Mouse (Mus musculus): ENCODE measurements around the gene 1700019N19Rik. TPM values are rescaled to one million over a fixed set of nuclear protein-coding genes. Genes with fewer than 3 reads are reported as not detected.

The 1700019N19Rik gene
- polyA plus RNA-seq, 1 experiment from 2014 or later = not detected

- no peak for ATAC-seq (ENCODE audit: low FRiP score, low TSS enrichment)
- H3K4me2 ChIP-seq (replicated peaks; ENCODE audit: low read depth, low read length) = no peak overlapping the region
- no peaks in the 10 kb centered on the region for H3K36me3 ChIP-seq (ENCODE audit: control insufficient read depth, insufficient read depth, low read length)
- 0 out of 2 replicates have a peak, but pooled peaks cover 8% of the 10 kb centered on the region for H3K4me1 ChIP-seq (ENCODE audit: control insufficient read depth, insufficient read depth, low read length)
- H3K9me3 ChIP-seq (ENCODE audit: control insufficient read depth, low read length) = no peaks in the 10 kb centered on the region
- H3K4me3 ChIP-seq (ENCODE audit: low read length) = no peak overlapping the region
- 58% methylated on average over 17 of the region's 17 CpGs for WGBS
- H3K9ac ChIP-seq (ENCODE audit: low read depth, low read length) = no peak overlapping the region
- no peak overlapping the region; the same call in 1 of the 2 replicates for H3K27ac ChIP-seq (ENCODE audit: low read depth, low read length)
- no peaks in the 10 kb centered on the region for H3K27me3 ChIP-seq (ENCODE audit: control insufficient read depth, insufficient read depth, low read length)
These were observed 22.3 kb upstream of the 1700019N19Rik start for GRCm38 (mm10) chr19:58816453-58817041.

DNA sequence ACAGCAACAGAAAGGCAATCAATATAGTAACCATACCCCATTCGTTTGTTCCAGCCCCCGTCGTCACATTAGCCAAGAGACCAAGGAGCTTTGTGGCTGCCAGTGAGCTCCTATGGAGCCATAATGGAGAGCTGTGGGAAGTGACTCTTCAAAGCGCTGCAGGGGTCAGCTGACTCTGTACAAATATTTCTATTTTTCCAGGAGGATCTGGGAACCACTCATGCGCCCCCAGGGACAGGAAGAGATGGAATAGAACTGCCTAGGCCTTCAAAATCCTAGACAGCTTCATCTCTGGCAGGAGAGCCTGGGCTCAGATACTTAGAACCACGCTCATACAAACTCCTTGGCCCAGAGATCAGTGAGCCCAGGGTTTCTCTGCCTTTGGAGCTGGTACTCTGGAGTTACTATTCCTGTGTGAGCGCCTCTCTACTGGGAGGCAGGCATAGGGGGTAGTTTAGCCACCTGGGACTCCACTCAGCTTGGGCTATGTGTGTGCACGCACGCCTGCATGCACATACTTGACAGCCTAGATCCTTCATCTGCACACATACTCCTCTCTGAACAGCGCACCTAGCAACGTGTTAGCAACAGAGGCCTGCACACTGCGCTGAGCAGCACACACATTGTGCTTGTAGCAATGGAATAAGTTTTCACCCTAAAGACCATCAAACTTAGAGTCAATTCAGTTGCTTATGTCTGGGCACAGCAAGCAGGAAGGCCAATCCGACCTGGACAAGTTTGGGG lies 21.1 kb upstream of the 1700019N19Rik start:
- Histone ChIP-seq H3K4me3 (ENCODE audit: low read length) (no peak overlapping the region), H3K9ac (ENCODE audit: low read depth, low read length) (no peak overlapping the region), H3K36me3 (ENCODE audit: control insufficient read depth, insufficient read depth, low read length) (no peaks in the 10 kb centered on the region), H3K4me1 (ENCODE audit: control insufficient read depth, insufficient read depth, low read length) (0 out of 2 replicates have a peak, but pooled peaks cover 8% of the 10 kb centered on the region), H3K9me3 (ENCODE audit: control insufficient read depth, low read length) (no peaks in the 10 kb centered on the region), H3K27me3 (ENCODE audit: control insufficient read depth, insufficient read depth, low read length) (no peaks in the 10 kb centered on the region), H3K4me2 (replicated peaks; ENCODE audit: low read depth, low read length) (no peak overlapping the region), H3K27ac (ENCODE audit: low read depth, low read length) (no peak overlapping the region)
- 80% methylated on average over 13 of the region's 13 CpGs for WGBS
- no peak for ATAC-seq (ENCODE audit: low FRiP score, low TSS enrichment)

DNA sequence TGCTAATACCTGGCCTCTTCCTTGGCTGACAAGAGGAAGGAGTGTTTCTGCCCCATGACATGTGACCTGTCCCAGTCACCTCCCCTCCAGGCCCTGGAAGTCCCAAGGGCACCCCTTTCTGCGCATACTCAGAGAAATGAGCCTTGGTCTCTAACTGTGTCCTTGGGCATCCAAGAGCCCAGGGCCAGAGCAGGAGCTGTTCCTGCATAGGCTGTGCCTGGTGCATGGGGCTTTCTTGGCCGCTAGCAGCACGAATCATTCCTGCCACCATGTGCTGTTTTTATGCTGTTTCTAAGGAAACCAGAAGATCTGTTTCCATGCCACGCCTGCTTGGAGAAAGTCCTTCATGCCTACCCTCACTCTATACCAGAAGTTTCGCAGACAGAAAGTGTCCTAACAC lies 16.3 kb upstream of the 1700019N19Rik start:
- no peak for ATAC-seq (ENCODE audit: low FRiP score, low TSS enrichment)
- 74% methylated on average over 5 of the region's 5 CpGs for whole genome bisulfite sequencing
- Histone ChIP-seq H3K4me3 (ENCODE audit: low read length) (no peak overlapping the region), H3K4me1 (ENCODE audit: control insufficient read depth, insufficient read depth, low read length) (no peaks in the 10 kb centered on the region), H3K27ac (ENCODE audit: low read depth, low read length) (no peak overlapping the region), H3K9ac (ENCODE audit: low read depth, low read length) (no peak overlapping the region), H3K4me2 (replicated peaks; ENCODE audit: low read depth, low read length) (no peak overlapping the region), H3K36me3 (ENCODE audit: control insufficient read depth, insufficient read depth, low read length) (no peaks in the 10 kb centered on the region), H3K9me3 (ENCODE audit: control insufficient read depth, low read length) (no peaks in the 10 kb centered on the region), H3K27me3 (ENCODE audit: control insufficient read depth, insufficient read depth, low read length) (no peaks in the 10 kb centered on the region)

- no peak overlapping the region for H3K27ac ChIP-seq (ENCODE audit: low read depth, low read length)
- H3K4me1 ChIP-seq (ENCODE audit: control insufficient read depth, insufficient read depth, low read length) = no peaks in the 10 kb centered on the region
- no peak overlapping the region for H3K4me2 ChIP-seq (replicated peaks; ENCODE audit: low read depth, low read length)
- H3K4me3 ChIP-seq (ENCODE audit: low read length) = no peak overlapping the region
- WGBS = 79% methylated on average over 6 of the region's 6 CpGs
- ATAC-seq (ENCODE audit: low FRiP score, low TSS enrichment) = no peak
- no peaks in the 10 kb centered on the region for H3K9me3 ChIP-seq (ENCODE audit: control insufficient read depth, low read length)
- H3K27me3 ChIP-seq (ENCODE audit: control insufficient read depth, insufficient read depth, low read length) = no peaks in the 10 kb centered on the region
- H3K9ac ChIP-seq (ENCODE audit: low read depth, low read length) = no peak overlapping the region
- no peaks in the 10 kb centered on the region for H3K36me3 ChIP-seq (ENCODE audit: control insufficient read depth, insufficient read depth, low read length)
These were observed 14.6 kb upstream of the 1700019N19Rik start for GRCm38 (mm10) chr19:58808864-58809263.

- Histone ChIP-seq H3K4me2 (replicated peaks; ENCODE audit: low read depth, low read length) (no peak overlapping the region), H3K27me3 (ENCODE audit: control insufficient read depth, insufficient read depth, low read length) (no peaks in the 10 kb centered on the region), H3K9me3 (ENCODE audit: control insufficient read depth, low read length) (no peaks in the 10 kb centered on the region), H3K4me3 (ENCODE audit: low read length) (no peak overlapping the region), H3K4me1 (ENCODE audit: control insufficient read depth, insufficient read depth, low read length) (no peaks in the 10 kb centered on the region), H3K9ac (ENCODE audit: low read depth, low read length) (no peak overlapping the region), H3K27ac (ENCODE audit: low read depth, low read length) (no peak overlapping the region), H3K36me3 (ENCODE audit: control insufficient read depth, insufficient read depth, low read length) (no peaks in the 10 kb centered on the region)
- 0 out of 2 replicates have a peak, but pooled peaks have one; percentile 73 for ATAC-seq (ENCODE audit: low FRiP score, low TSS enrichment)
- 9% methylated on average over 3 of the region's 3 CpGs for WGBS
These were observed 12.1 kb upstream of the 1700019N19Rik start for GRCm38 (mm10) chr19:58806364-58806763.

DNA sequence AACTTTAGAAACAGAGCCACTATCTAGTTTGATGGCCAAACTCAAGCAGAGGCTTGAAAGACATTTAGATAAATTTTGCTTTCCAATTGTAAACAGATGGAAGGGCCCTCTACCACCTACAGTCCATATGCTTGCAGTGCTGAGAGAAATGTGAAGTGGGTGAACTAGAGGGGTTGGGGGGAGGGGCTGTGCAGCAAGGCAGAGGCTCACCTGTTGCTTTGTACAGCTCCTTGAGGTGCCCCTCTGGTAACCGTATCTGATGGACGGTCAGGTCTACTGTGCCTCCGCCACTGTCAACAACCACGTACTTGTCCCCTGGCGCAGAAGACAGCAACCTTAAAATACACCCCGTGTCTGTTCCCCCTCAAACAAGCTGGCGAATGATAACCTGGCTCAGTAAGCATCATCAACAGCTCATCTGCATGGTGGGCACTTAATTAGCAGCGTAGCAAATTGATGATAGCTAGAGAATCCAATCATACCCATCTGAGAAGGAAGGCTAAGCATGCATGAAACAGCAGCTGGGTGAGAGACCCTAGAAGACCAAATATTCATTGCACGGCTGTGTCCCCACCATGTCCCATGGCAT lies 11.0 kb upstream of the 1700019N19Rik start:
- no peak overlapping the region for H3K4me2 ChIP-seq (replicated peaks; ENCODE audit: low read depth, low read length)
- H3K9me3 ChIP-seq (ENCODE audit: control insufficient read depth, low read length) = no peaks in the 10 kb centered on the region
- no peak for ATAC-seq (ENCODE audit: low FRiP score, low TSS enrichment)
- H3K27me3 ChIP-seq (ENCODE audit: control insufficient read depth, insufficient read depth, low read length) = no peaks in the 10 kb centered on the region
- 94% methylated on average over 9 of the region's 9 CpGs for WGBS
- H3K27ac ChIP-seq (ENCODE audit: low read depth, low read length) = no peak overlapping the region
- H3K9ac ChIP-seq (ENCODE audit: low read depth, low read length) = no peak overlapping the region
- H3K4me3 ChIP-seq (ENCODE audit: low read length) = no peak overlapping the region
- no peaks in the 10 kb centered on the region for H3K4me1 ChIP-seq (ENCODE audit: control insufficient read depth, insufficient read depth, low read length)
- no peaks in the 10 kb centered on the region for H3K36me3 ChIP-seq (ENCODE audit: control insufficient read depth, insufficient read depth, low read length)

- H3K4me2 ChIP-seq (replicated peaks; ENCODE audit: low read depth, low read length) = no peak overlapping the region
- no peaks in the 10 kb centered on the region for H3K4me1 ChIP-seq (ENCODE audit: control insufficient read depth, insufficient read depth, low read length)
- H3K36me3 ChIP-seq (ENCODE audit: control insufficient read depth, insufficient read depth, low read length) = peaks cover 4% of the 10 kb centered on the region; the same call in 1 of the 2 replicates
- no peak overlapping the region for H3K4me3 ChIP-seq (ENCODE audit: low read length)
- ATAC-seq (ENCODE audit: low FRiP score, low TSS enrichment) = no peak
- no peaks in the 10 kb centered on the region for H3K9me3 ChIP-seq (ENCODE audit: control insufficient read depth, low read length)
- H3K27me3 ChIP-seq (ENCODE audit: control insufficient read depth, insufficient read depth, low read length) = no peaks in the 10 kb centered on the region
- 58% methylated on average over 12 of the region's 12 CpGs for WGBS
- H3K27ac ChIP-seq (ENCODE audit: low read depth, low read length) = no peak overlapping the region
- no peak overlapping the region for H3K9ac ChIP-seq (ENCODE audit: low read depth, low read length)
These were observed 931 bp upstream of the 1700019N19Rik start for GRCm38 (mm10) chr19:58795114-58795669.

GRCm38 (mm10) chr19:58789194-58789593 lies 5.1 kb downstream of the 1700019N19Rik start:
- Histone ChIP-seq H3K9ac (ENCODE audit: low read depth, low read length) (no peak overlapping the region), H3K4me2 (replicated peaks; ENCODE audit: low read depth, low read length) (no peak overlapping the region), H3K4me1 (ENCODE audit: control insufficient read depth, insufficient read depth, low read length) (no peaks in the 10 kb centered on the region), H3K4me3 (ENCODE audit: low read length) (no peak overlapping the region), H3K36me3 (ENCODE audit: control insufficient read depth, insufficient read depth, low read length) (no peaks in the 10 kb centered on the region), H3K9me3 (ENCODE audit: control insufficient read depth, low read length) (no peaks in the 10 kb centered on the region), H3K27ac (ENCODE audit: low read depth, low read length) (no peak overlapping the region), H3K27me3 (ENCODE audit: control insufficient read depth, insufficient read depth, low read length) (no peaks in the 10 kb centered on the region)
- 64% methylated on average over 11 of the region's 11 CpGs for WGBS
- no peak for ATAC-seq (ENCODE audit: low FRiP score, low TSS enrichment)

DNA sequence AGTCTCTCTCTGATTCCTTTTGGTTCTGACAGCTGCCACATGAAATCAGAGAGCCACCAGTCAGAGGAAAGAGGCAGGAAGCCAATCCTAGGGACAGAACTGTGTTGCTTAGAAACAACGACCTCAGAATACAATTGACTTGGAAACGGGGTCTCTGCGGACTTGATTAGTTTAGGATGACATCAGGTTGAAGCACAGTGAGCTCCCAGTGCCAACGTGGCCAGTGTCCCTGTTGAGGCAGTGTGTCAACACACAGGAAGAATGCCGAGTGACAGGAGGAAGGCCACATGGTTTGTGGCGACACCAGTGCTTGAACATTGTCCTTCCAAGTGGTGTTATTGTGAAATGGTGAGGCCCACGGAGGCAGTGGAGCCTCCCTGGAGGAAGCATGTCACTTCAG lies 10.3 kb downstream of the 1700019N19Rik start:
- H3K9ac ChIP-seq (ENCODE audit: low read depth, low read length) = no peak overlapping the region
- WGBS = 55% methylated on average over 7 of the region's 7 CpGs

More for the DNA sequence above, 10.3 kb downstream of the 1700019N19Rik start:
- Histone ChIP-seq H3K9me3 (ENCODE audit: control insufficient read depth, low read length) (no peaks in the 10 kb centered on the region), H3K4me1 (ENCODE audit: control insufficient read depth, insufficient read depth, low read length) (no peaks in the 10 kb centered on the region), H3K4me3 (ENCODE audit: low read length) (no peak overlapping the region), H3K36me3 (ENCODE audit: control insufficient read depth, insufficient read depth, low read length) (no peaks in the 10 kb centered on the region), H3K27me3 (ENCODE audit: control insufficient read depth, insufficient read depth, low read length) (no peaks in the 10 kb centered on the region), H3K4me2 (replicated peaks; ENCODE audit: low read depth, low read length) (no peak overlapping the region), H3K27ac (ENCODE audit: low read depth, low read length) (no peak overlapping the region)
- ATAC-seq (ENCODE audit: low FRiP score, low TSS enrichment) = no peak
